Mouse (Mus musculus) bone marrow macrophage, adult 2 months (primary cell): ENCODE results near the gene Vav1.

ENCODE experiments used
- CTCF ChIP-seq: IDR thresholded peaks from 2 replicates; pipeline ENCODE4 v1.5.1; 2012; ENCODE audit warnings: low read depth, mild to moderate bottlenecking, low read length, moderate library complexity
- POLR2A ChIP-seq: IDR thresholded peaks from 2 replicates; pipeline ENCODE4 v1.6.1; 2012; ENCODE audit warnings: mild to moderate bottlenecking, low read depth, low read length, borderline replicate concordance

GRCm38 (mm10) chr17:57261796-57262195 lies 17.1 kb upstream of the Vav1 start:
- no peak for TF ChIP-seq CTCF
- TF ChIP-seq POLR2A, result no peak
